Mouse (Mus musculus) adrenal gland, postnatal 10 days (tissue): Measurements from ENCODE around the gene Scn9a. TPM values are rescaled to one million over a fixed set of nuclear protein-coding genes. Genes with fewer than 3 reads are reported as not detected.

Source experiments
- DNase-seq: peaks from one replicate; pipeline ENCODE4 v3.0.0; 2021; ENCODE audit warnings: mixed read lengths
- total RNA-seq, 2 experiments: library from RNA; stranded (reverse); gene quantifications; 2 replicates each; pipeline ENCODE4 v1.2.3; 2021

The Scn9a gene
- total RNA-seq, 2 experiments from 2014 or later: 1.4 to 3.3 TPM

DNA sequence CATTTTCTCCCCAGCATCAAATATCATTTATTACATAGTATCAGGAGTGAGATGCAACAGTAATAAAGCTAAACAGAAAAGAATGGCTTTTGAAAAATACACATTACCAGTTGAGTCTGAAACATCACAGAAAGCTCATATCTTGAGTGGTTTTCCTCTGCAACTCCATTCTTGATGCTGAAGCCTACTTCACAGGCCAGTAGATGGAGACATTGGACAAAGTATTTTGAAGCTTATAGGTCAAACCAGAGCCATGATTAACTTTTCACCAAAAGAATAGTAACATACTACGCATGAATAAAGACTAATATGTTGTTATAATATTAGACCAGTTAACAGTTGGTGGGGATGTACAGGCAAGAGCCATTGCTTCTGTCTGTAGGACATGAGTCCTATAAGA, 172.3 kb downstream of the Scn9a start:
- no peak for DNase-seq

DNA sequence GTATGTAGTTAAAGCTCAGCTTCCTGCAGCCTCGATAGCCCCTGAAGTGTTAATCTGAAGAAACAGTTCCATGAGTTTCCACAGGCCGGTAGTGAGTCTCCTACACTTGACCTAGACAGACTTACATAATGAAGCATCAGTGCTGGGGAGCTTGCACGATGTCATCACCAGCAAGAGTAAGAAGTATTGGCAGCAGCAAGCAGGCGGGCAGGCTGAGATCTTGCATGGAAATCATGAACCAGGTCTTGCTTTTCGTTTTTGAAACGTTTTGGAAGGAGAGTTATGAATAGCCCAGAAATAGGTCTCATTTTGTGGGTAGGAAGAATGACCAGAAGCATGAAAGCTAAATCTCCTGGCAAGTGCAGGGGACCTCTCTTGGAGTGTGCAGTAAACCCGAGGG, 194.1 kb downstream of the Scn9a start, which contains the start of gene Scn1a:
Gene Scn1a (minus strand): TSS at position 130 of the 400 bp plus-strand sequence.
- DNase-seq: no peak

DNA sequence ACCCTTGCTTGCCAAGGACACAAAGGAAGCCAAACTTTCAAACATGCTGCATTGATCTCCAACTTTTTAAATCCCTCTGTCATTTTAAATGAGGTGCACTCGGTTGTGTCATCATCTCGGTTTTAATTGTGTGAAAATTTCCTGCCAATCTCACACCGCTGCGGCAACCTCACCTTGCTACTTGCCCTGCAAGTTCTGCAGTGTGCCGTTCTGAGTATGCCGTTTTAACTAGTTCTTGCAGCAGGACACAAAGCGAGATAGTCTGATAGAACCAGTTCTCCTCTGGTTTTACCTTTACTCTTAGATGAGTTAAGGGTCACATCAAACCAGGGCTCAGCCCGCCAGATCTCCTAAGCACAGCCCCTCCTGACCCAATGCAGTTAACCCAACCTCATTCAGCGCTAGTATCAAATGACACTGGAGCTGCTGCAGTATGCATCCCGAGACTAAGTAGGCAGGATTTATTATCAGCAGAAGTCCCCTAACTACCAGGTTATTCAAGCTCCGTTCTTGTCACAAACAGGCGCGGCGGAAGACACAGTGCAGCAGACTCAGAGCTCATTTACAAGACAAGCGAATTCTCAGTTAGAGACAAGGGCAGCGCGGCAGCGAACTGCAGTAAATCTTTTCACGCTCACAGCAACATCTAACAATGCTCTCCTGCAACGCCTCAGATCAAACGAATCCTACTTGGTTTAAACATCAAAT, 194.8 kb downstream of the Scn9a start:
- no peak for DNase-seq

DNA sequence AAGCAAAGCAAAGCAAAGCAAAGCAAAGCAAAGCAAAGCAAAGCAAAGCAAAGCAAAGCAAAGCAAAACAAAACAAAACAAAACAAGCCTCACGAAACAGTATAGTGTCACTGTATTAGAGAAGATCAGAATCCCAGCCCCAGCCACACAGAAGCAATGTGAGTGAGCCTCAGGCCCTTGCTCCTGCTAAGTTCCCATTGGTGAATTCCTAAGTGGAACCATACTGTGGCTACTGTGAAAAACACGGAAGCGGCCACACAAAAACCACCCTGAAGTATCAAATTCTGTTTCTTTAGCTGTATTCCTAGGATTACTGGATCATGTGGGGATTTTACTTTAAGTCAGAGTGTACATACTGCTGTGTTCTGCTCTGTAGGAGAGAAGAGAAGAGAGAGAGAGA, 198.5 kb downstream of the Scn9a start:
- no peak for DNase-seq

Other genes starting within 250 kb of the Scn9a start
- gene Scn1a, start 194.1 kb downstream of the Scn9a start, total RNA-seq: under 1 TPM; 0.12 to 0.42 TPM
- 1 to 10 TPM; 6.5 to 6.8 TPM for gene Scn7a, start 150.0 kb upstream of the Scn9a start, total RNA-seq